Mouse (Mus musculus): ENCODE measurements around the gene Gpr18. TPM values are rescaled to one million over a fixed set of nuclear protein-coding genes. Genes with fewer than 3 reads are reported as not detected.

Gene Gpr18
- 0.23 and 0.36 TPM in 2 replicates for polyA plus RNA-seq (2015; fragmentation: Nextera tagmentation; extraction: Ambion mirVana)

- Histone ChIP-seq H3K4me2 (ENCODE audit: low read depth, low read length) (no peak within 1 kb of the TSS), H3K27me3 (ENCODE audit: control insufficient read depth, insufficient read depth, low read depth, low read length) (no peaks in the 10 kb centered on the region), H3K4me3 (ENCODE audit: low read length) (no peak within 1 kb of the TSS), H3K9ac (ENCODE audit: low read length) (no peak within 1 kb of the TSS), H3K9me3 (ENCODE audit: control insufficient read depth, low read length) (no peaks in the 10 kb centered on the region), H3K4me1 (replicated peaks; ENCODE audit: control insufficient read depth, insufficient read depth, low read length) (peaks cover 6% of the 10 kb centered on the region), H3K27ac (ENCODE audit: low read length) (no peak within 1 kb of the TSS), H3K36me3 (ENCODE audit: control insufficient read depth, insufficient read depth, low read length) (no peaks in the 10 kb centered on the region)
- WGBS = 72% methylated on average over 8 of the region's 8 CpGs
- ATAC-seq (ENCODE audit: low read depth) = no peak
Measured at GRCm38 (mm10) chr14:121915621-121916020, at the start of gene Gpr18. Gene Gpr18, minus strand, starts transcription at chr14:121915781.

GRCm38 (mm10) chr14:121964990-121965389, 49.4 kb upstream of the Gpr18 start, which contains the start of gene Gpr183:
Gene Gpr183, minus strand, starts transcription at chr14:121965195.
- H3K9ac ChIP-seq (ENCODE audit: low read length) = peak within 1 kb of the TSS; percentile 44
- ATAC-seq (ENCODE audit: low read depth) = no peak
- no peaks in the 10 kb centered on the region for H3K9me3 ChIP-seq (ENCODE audit: control insufficient read depth, low read length)
- no peaks in the 10 kb centered on the region for H3K36me3 ChIP-seq (ENCODE audit: control insufficient read depth, insufficient read depth, low read length)
- no peaks in the 10 kb centered on the region for H3K27me3 ChIP-seq (ENCODE audit: control insufficient read depth, insufficient read depth, low read depth, low read length)
- peak within 1 kb of the TSS; percentile 59; the same call in 1 of the 2 replicates for H3K27ac ChIP-seq (ENCODE audit: low read length)
- peaks cover 9% of the 10 kb centered on the region for H3K4me1 ChIP-seq (replicated peaks; ENCODE audit: control insufficient read depth, insufficient read depth, low read length)
- peak within 1 kb of the TSS; percentile 22; the same call in 1 of the 2 replicates for H3K4me2 ChIP-seq (ENCODE audit: low read depth, low read length)
- peak within 1 kb of the TSS; percentile 15; the same call in 1 of the 2 replicates for H3K4me3 ChIP-seq (ENCODE audit: low read length)
- 23% methylated on average over 6 of the region's 6 CpGs for WGBS

GRCm38 (mm10) chr14:121963942-121964335, 48.4 kb upstream of the Gpr18 start:
- peak overlapping the region; percentile 44 for H3K9ac ChIP-seq (ENCODE audit: low read length)
- 17% methylated on average over 4 of the region's 4 CpGs for WGBS

DNA sequence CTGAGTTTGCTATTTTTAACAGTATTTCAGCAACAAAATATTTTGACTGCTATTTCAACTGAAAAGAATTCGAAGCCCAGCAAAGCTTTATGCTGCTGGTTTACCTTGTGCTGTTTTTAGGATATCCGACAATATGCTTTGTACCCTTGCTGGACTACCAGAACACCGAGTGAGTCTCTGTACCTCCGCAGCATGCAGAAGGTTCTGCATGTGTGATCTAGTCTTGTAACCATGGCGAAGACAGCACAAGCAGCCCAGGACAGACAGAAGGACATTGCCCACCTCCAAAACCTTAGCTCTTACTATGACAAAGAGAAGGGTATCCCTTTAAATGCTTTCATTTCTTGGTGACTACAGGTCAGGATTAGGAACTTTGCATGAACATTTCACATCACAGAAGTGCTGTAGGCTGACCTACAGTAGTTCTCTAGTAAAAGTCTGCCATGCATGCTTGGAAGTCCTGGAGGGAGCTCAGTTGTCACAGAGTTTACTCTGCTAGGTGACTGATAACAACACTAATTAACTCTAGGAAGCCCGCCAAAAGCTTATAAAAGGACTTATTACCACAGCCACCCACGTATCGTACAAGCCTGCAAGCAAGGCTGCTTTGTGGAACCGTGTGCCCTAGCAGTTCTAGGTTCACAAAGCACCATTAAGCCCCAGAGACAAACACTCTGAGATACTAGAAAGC, 47.8 kb upstream of the Gpr18 start:
- H3K9ac ChIP-seq (ENCODE audit: low read length) = no peak overlapping the region; the same call in 1 of the 2 replicates
- H3K9me3 ChIP-seq (ENCODE audit: control insufficient read depth, low read length) = no peaks in the 10 kb centered on the region
- peak overlapping the region; percentile 59 for H3K27ac ChIP-seq (ENCODE audit: low read length)
- no peaks in the 10 kb centered on the region for H3K27me3 ChIP-seq (ENCODE audit: control insufficient read depth, insufficient read depth, low read depth, low read length)
- H3K36me3 ChIP-seq (ENCODE audit: control insufficient read depth, insufficient read depth, low read length) = no peaks in the 10 kb centered on the region
- peak; percentile 48 for ATAC-seq (ENCODE audit: low read depth)
- peak overlapping the region; percentile 22; the same call in 1 of the 2 replicates for H3K4me2 ChIP-seq (ENCODE audit: low read depth, low read length)
- 49% methylated on average over 9 of the region's 9 CpGs for WGBS
- H3K4me3 ChIP-seq (ENCODE audit: low read length) = peak overlapping the region; percentile 7; the same call in 1 of the 2 replicates
- H3K4me1 ChIP-seq (replicated peaks; ENCODE audit: control insufficient read depth, insufficient read depth, low read length) = peaks cover 9% of the 10 kb centered on the region

More at GRCm38 (mm10) chr14:121963942-121964335, 48.4 kb upstream of the Gpr18 start:
- Histone ChIP-seq H3K9me3 (ENCODE audit: control insufficient read depth, low read length) (no peaks in the 10 kb centered on the region), H3K4me1 (replicated peaks; ENCODE audit: control insufficient read depth, insufficient read depth, low read length) (peaks cover 9% of the 10 kb centered on the region), H3K4me3 (ENCODE audit: low read length) (peak overlapping the region; percentile 7; the same call in 1 of the 2 replicates), H3K4me2 (ENCODE audit: low read depth, low read length) (peak overlapping the region; percentile 22; the same call in 1 of the 2 replicates), H3K27me3 (ENCODE audit: control insufficient read depth, insufficient read depth, low read depth, low read length) (no peaks in the 10 kb centered on the region), H3K36me3 (ENCODE audit: control insufficient read depth, insufficient read depth, low read length) (no peaks in the 10 kb centered on the region), H3K27ac (ENCODE audit: low read length) (peak overlapping the region; percentile 59)
- no peak for ATAC-seq (ENCODE audit: low read depth)

DNA sequence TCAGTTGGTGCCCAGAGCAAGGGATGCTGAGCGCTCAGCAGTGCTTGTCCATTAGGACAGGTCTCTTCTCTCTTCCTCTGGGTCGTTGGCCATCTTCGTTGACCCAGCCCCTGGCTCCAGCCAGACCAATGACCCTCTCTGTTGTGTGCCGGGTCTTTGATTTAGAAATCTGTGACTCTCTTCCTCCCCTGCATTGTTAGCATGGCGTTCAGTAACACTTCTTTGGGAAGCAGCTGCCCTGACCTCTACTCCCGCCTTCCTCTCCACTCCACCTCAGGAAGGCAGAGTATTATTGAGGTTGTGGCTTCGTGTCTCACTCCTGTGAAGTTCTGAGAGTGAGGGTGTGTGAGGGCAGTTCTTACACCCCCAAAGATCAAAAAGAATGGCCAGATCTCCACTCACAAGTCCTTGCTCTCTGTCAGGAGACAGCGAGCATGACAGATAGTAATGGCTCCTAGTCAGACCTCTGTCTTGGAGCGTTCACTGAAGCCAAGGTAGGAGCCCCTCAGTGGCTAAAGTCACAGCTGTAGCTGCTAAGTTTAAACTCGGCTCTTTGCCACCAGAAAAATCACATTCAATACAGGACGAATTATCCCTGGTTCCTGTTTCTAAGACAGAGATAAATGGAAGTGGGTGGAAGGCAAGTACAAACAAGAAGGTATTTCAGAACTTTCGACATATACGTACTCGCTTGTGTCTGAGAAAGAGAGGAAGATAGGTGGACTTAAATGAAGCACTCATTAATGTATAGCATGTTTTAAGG, 46.7 kb upstream of the Gpr18 start:
- H3K4me2 ChIP-seq (ENCODE audit: low read depth, low read length) = no peak overlapping the region
- ATAC-seq (ENCODE audit: low read depth) = peak; percentile 34; the same call in 1 of the 2 replicates
- WGBS = 52% methylated on average over 14 of the region's 14 CpGs
- H3K4me1 ChIP-seq (replicated peaks; ENCODE audit: control insufficient read depth, insufficient read depth, low read length) = peaks cover 9% of the 10 kb centered on the region
- no peaks in the 10 kb centered on the region for H3K36me3 ChIP-seq (ENCODE audit: control insufficient read depth, insufficient read depth, low read length)
- H3K27me3 ChIP-seq (ENCODE audit: control insufficient read depth, insufficient read depth, low read depth, low read length) = no peaks in the 10 kb centered on the region
- peak overlapping the region; percentile 44; the same call in 1 of the 2 replicates for H3K27ac ChIP-seq (ENCODE audit: low read length)
- no peak overlapping the region for H3K9ac ChIP-seq (ENCODE audit: low read length)
- no peak overlapping the region for H3K4me3 ChIP-seq (ENCODE audit: low read length)
- H3K9me3 ChIP-seq (ENCODE audit: control insufficient read depth, low read length) = no peaks in the 10 kb centered on the region

- H3K4me2 ChIP-seq (ENCODE audit: low read depth, low read length) = no peak overlapping the region
- peaks cover 9% of the 10 kb centered on the region for H3K4me1 ChIP-seq (replicated peaks; ENCODE audit: control insufficient read depth, insufficient read depth, low read length)
- no peaks in the 10 kb centered on the region for H3K36me3 ChIP-seq (ENCODE audit: control insufficient read depth, insufficient read depth, low read length)
- H3K27ac ChIP-seq (ENCODE audit: low read length) = no peak overlapping the region
- ATAC-seq (ENCODE audit: low read depth) = peak; percentile 18; the same call in 1 of the 2 replicates
- 65% methylated on average over 12 of the region's 12 CpGs for whole genome bisulfite sequencing
- H3K4me3 ChIP-seq (ENCODE audit: low read length) = no peak overlapping the region
- H3K9ac ChIP-seq (ENCODE audit: low read length) = no peak overlapping the region
- no peaks in the 10 kb centered on the region for H3K9me3 ChIP-seq (ENCODE audit: control insufficient read depth, low read length)
- H3K27me3 ChIP-seq (ENCODE audit: control insufficient read depth, insufficient read depth, low read depth, low read length) = no peaks in the 10 kb centered on the region
Measured at GRCm38 (mm10) chr14:121961496-121962127, 46.0 kb upstream of the Gpr18 start.

- H3K9me3 ChIP-seq (ENCODE audit: control insufficient read depth, low read length) = no peaks in the 10 kb centered on the region
- H3K4me1 ChIP-seq (replicated peaks; ENCODE audit: control insufficient read depth, insufficient read depth, low read length) = peaks cover 9% of the 10 kb centered on the region
- no peak overlapping the region for H3K9ac ChIP-seq (ENCODE audit: low read length)
- no peaks in the 10 kb centered on the region for H3K27me3 ChIP-seq (ENCODE audit: control insufficient read depth, insufficient read depth, low read depth, low read length)
- H3K4me2 ChIP-seq (ENCODE audit: low read depth, low read length) = no peak overlapping the region
- WGBS = 42% methylated on average over 6 of the region's 6 CpGs
- ATAC-seq (ENCODE audit: low read depth) = no peak
- H3K4me3 ChIP-seq (ENCODE audit: low read length) = no peak overlapping the region
- H3K36me3 ChIP-seq (ENCODE audit: control insufficient read depth, insufficient read depth, low read length) = no peaks in the 10 kb centered on the region
- no peak overlapping the region for H3K27ac ChIP-seq (ENCODE audit: low read length)
Measured at GRCm38 (mm10) chr14:121960997-121961396, 45.4 kb upstream of the Gpr18 start.

GRCm38 (mm10) chr14:121960531-121960930, 45.0 kb upstream of the Gpr18 start:
- H3K9ac ChIP-seq (ENCODE audit: low read length) = no peak overlapping the region
- no peaks in the 10 kb centered on the region for H3K27me3 ChIP-seq (ENCODE audit: control insufficient read depth, insufficient read depth, low read depth, low read length)
- no peaks in the 10 kb centered on the region for H3K36me3 ChIP-seq (ENCODE audit: control insufficient read depth, insufficient read depth, low read length)
- no peak overlapping the region for H3K4me2 ChIP-seq (ENCODE audit: low read depth, low read length)
- H3K4me1 ChIP-seq (replicated peaks; ENCODE audit: control insufficient read depth, insufficient read depth, low read length) = peaks cover 9% of the 10 kb centered on the region
- no peak overlapping the region for H3K4me3 ChIP-seq (ENCODE audit: low read length)
- 60% methylated on average over 2 of the region's 2 CpGs for WGBS
- no peaks in the 10 kb centered on the region for H3K9me3 ChIP-seq (ENCODE audit: control insufficient read depth, low read length)
- ATAC-seq (ENCODE audit: low read depth) = no peak
- no peak overlapping the region for H3K27ac ChIP-seq (ENCODE audit: low read length)

DNA sequence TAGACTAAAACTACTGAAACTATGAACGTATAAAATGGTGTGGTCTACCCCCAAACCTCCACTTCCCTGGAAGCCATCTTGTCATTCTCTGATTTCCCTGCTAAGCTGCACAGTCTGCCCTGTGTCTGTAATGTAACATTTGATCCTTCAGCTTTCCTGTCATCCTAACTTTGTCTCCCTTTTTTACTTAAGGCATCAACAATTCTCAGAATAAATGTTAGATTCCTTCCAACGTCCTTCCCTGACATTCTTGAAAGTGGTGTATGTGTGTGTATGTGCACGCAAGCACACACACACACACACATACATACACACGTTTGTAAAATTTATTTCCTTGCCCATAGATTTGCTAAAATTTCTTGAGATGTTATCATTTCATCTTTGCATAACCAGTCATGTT, 44.5 kb upstream of the Gpr18 start:
- WGBS = 72% methylated on average over 4 of the region's 4 CpGs
- no peak for ATAC-seq (ENCODE audit: low read depth)
- H3K9ac ChIP-seq (ENCODE audit: low read length) = no peak overlapping the region

More for the DNA sequence above, 44.5 kb upstream of the Gpr18 start:
- no peaks in the 10 kb centered on the region for H3K36me3 ChIP-seq (ENCODE audit: control insufficient read depth, insufficient read depth, low read length)
- no peak overlapping the region for H3K4me3 ChIP-seq (ENCODE audit: low read length)
- H3K27ac ChIP-seq (ENCODE audit: low read length) = no peak overlapping the region
- no peak overlapping the region for H3K4me2 ChIP-seq (ENCODE audit: low read depth, low read length)
- H3K27me3 ChIP-seq (ENCODE audit: control insufficient read depth, insufficient read depth, low read depth, low read length) = no peaks in the 10 kb centered on the region
- no peaks in the 10 kb centered on the region for H3K9me3 ChIP-seq (ENCODE audit: control insufficient read depth, low read length)
- H3K4me1 ChIP-seq (replicated peaks; ENCODE audit: control insufficient read depth, insufficient read depth, low read length) = peaks cover 9% of the 10 kb centered on the region
